Mouse (Mus musculus): ENCODE data around the gene Emc4. TPM values are rescaled to one million over a fixed set of nuclear protein-coding genes. Genes with fewer than 3 reads are reported as not detected.

The Emc4 gene
- 100 to 1,000 TPM; 142 to 147 TPM for total RNA-seq (2021)
- long read RNA-seq, experiment 1, transcript Emc4-201 (5 exons, 983 nt): major isoform, 74 of 92 reads
- long read RNA-seq, experiment 1, partial matches to known transcripts: 10 of 92 reads
- long read RNA-seq, experiment 1, other reads (novel, unspliced or antisense): 8 of 92 reads
- long read RNA-seq, experiment 2, transcript Emc4-201 (5 exons, 983 nt): major isoform, 45 of 53 reads
- long read RNA-seq, experiment 2, partial matches to known transcripts: 5 of 53 reads
- long read RNA-seq, experiment 2, other reads (novel, unspliced or antisense): 3 of 53 reads

- Histone ChIP-seq H3K4me3 (peak within 1 kb of the TSS; percentile 90), H3K27ac (peak within 1 kb of the TSS; percentile 96)
- intact Hi-C loops (cut with DNase I): loop anchor here (5.0 kb wide), 1 partner anchor 106 kb away; the partner anchor contains the start of gene Nop10
- DNase-seq (ENCODE audit: extremely low spot score in 1 of 2, low spot score in 2 of 2): peak; percentile 91 to 92
- no peak; the same call in 1 of the 2 replicates for TF ChIP-seq CTCF (IDR thresholded peaks at IDR 0.05)
These were observed at the start of gene Emc4 for GRCm38 (mm10) chr2:112367726-112368673. TSS of gene Emc4 (minus strand) at chr2:112368027.

- no peak for DNase-seq (ENCODE audit: extremely low spot score in 1 of 2, low spot score in 2 of 2)
- Histone ChIP-seq H3K4me3 (no peak overlapping the region), H3K27ac (no peak overlapping the region)
- TF ChIP-seq CTCF (IDR thresholded peaks at IDR 0.05): no peak
- intact Hi-C loops (cut with DNase I): no loop called here
These were observed 39.2 kb upstream of the Emc4 start for GRCm38 (mm10) chr2:112407030-112407429.

- no peak for TF ChIP-seq CTCF (IDR thresholded peaks at IDR 0.05)
- Histone ChIP-seq H3K27ac (no peak overlapping the region), H3K4me3 (no peak overlapping the region)
- DNase-seq (ENCODE audit: extremely low spot score in 1 of 2, low spot score in 2 of 2): no peak
- intact Hi-C loops (cut with DNase I): no loop called here
These were observed 28.8 kb upstream of the Emc4 start for GRCm38 (mm10) chr2:112396649-112397048.

- TF ChIP-seq CTCF (IDR thresholded peaks at IDR 0.05): no peak
- intact Hi-C loops (cut with DNase I): no loop called here
- DNase-seq (ENCODE audit: extremely low spot score in 1 of 2, low spot score in 2 of 2): no peak
- Histone ChIP-seq H3K27ac (no peak overlapping the region), H3K4me3 (no peak overlapping the region)
These were observed 26.1 kb upstream of the Emc4 start for GRCm38 (mm10) chr2:112393958-112394357.

- TF ChIP-seq CTCF (IDR thresholded peaks at IDR 0.05): no peak
- no peak overlapping the region for H3K27ac ChIP-seq
- intact Hi-C loops (cut with DNase I): no loop called here
- no peak overlapping the region for H3K4me3 ChIP-seq
- DNase-seq (ENCODE audit: extremely low spot score in 1 of 2, low spot score in 2 of 2): no peak
These were observed 24.9 kb upstream of the Emc4 start for GRCm38 (mm10) chr2:112392689-112393088.

GRCm38 (mm10) chr2:112391346-112392000 lies 23.6 kb upstream of the Emc4 start:
- no peak for TF ChIP-seq CTCF (IDR thresholded peaks at IDR 0.05)
- intact Hi-C loops (cut with DNase I): no loop called here
- DNase-seq (ENCODE audit: extremely low spot score in 1 of 2, low spot score in 2 of 2): no peak
- H3K27ac ChIP-seq: no peak overlapping the region; the same call in 1 of the 2 replicates
- no peak overlapping the region for H3K4me3 ChIP-seq

- Histone ChIP-seq H3K27ac (no peak overlapping the region; the same call in 1 of the 2 replicates), H3K4me3 (no peak overlapping the region)
- DNase-seq (ENCODE audit: extremely low spot score in 1 of 2, low spot score in 2 of 2): no peak
- no peak for TF ChIP-seq CTCF (IDR thresholded peaks at IDR 0.05)
- intact Hi-C loops (cut with DNase I): no loop called here
These were observed 23.0 kb upstream of the Emc4 start for GRCm38 (mm10) chr2:112390843-112391242.

- H3K4me3 ChIP-seq: no peak overlapping the region
- H3K27ac ChIP-seq: no peak overlapping the region
- TF ChIP-seq CTCF (IDR thresholded peaks at IDR 0.05): no peak
- DNase-seq (ENCODE audit: extremely low spot score in 1 of 2, low spot score in 2 of 2): no peak
- intact Hi-C loops (cut with DNase I): no loop called here
These were observed 13.4 kb upstream of the Emc4 start for GRCm38 (mm10) chr2:112381219-112381618.

- DNase-seq (ENCODE audit: extremely low spot score in 1 of 2, low spot score in 2 of 2): no peak
- intact Hi-C loops (cut with DNase I): no loop called here
- peak overlapping the region; percentile 96 for H3K4me3 ChIP-seq
- H3K27ac ChIP-seq: peak overlapping the region; percentile 87; the same call in 1 of the 2 replicates
- no peak for TF ChIP-seq CTCF (IDR thresholded peaks at IDR 0.05)
These were observed 12.3 kb upstream of the Emc4 start for GRCm38 (mm10) chr2:112380131-112380530.

GRCm38 (mm10) chr2:112378973-112379898 lies 11.4 kb upstream of the Emc4 start, which contains the start of gene Katnbl1:
TSS of gene Katnbl1 (plus strand) at chr2:112379211.
- intact Hi-C loops (cut with DNase I): loop anchor here (1.0 to 10.0 kb wide), 4 partner anchors 70 to 926 kb away; partner anchors contain the start of gene Emc7
- Histone ChIP-seq H3K4me3 (peak within 1 kb of the TSS; percentile 96), H3K27ac (peak within 1 kb of the TSS; percentile 87)
- peak; percentile 91 to 92 for DNase-seq (ENCODE audit: extremely low spot score in 1 of 2, low spot score in 2 of 2)
- peak; percentile 93 for TF ChIP-seq CTCF (IDR thresholded peaks at IDR 0.05)
